Mouse (Mus musculus): Measurements from ENCODE around the gene Mvd. TPM values are rescaled to one million over a fixed set of nuclear protein-coding genes. Genes with fewer than 3 reads are reported as not detected.

Mvd gene
- polyA plus RNA-seq, 1 experiment, result 60.4 TPM

- H3K9ac ChIP-seq (ENCODE audit: low read depth, poor library complexity, severe bottlenecking), result no peak overlapping the region
- H3K27ac ChIP-seq (ENCODE audit: insufficient read depth, low read length), result no peak overlapping the region
- H3K27me3 ChIP-seq (ENCODE audit: control insufficient read depth, insufficient read depth, low read length, poor library complexity, severe bottlenecking), result no peaks in the 10 kb centered on the region
- H3K4me1 ChIP-seq (ENCODE audit: control insufficient read depth, insufficient read depth, low read length), result no peaks in the 10 kb centered on the region
- H3K36me3 ChIP-seq (ENCODE audit: control insufficient read depth, insufficient read depth, low read length, poor library complexity, severe bottlenecking), result peaks cover 60% of the 10 kb centered on the region
- TF ChIP-seq EP300 (IDR thresholded peaks at IDR 0.05; ENCODE audit: insufficient read depth, low read depth, low read length) (no peak), CTCF (IDR thresholded peaks at IDR 0.05; ENCODE audit: low read depth, low read length) (no peak), POLR2A (IDR thresholded peaks at IDR 0.05; ENCODE audit: insufficient read depth, low read length) (no peak)
- H3K4me3 ChIP-seq (ENCODE audit: low read depth, low read length), result no peak overlapping the region
- no peaks in the 10 kb centered on the region for H3K9me3 ChIP-seq (replicated peaks; ENCODE audit: control insufficient read depth, insufficient read depth, low read length, poor library complexity, severe bottlenecking)
These were observed 49.5 kb downstream of the Mvd start for GRCm38 (mm10) chr8:122393717-122394116.

- no peaks in the 10 kb centered on the region for H3K27me3 ChIP-seq (ENCODE audit: control insufficient read depth, insufficient read depth, low read length, poor library complexity, severe bottlenecking)
- H3K27ac ChIP-seq (ENCODE audit: insufficient read depth, low read length), result no peak overlapping the region
- H3K4me3 ChIP-seq (ENCODE audit: low read depth, low read length), result no peak overlapping the region
- H3K36me3 ChIP-seq (ENCODE audit: control insufficient read depth, insufficient read depth, low read length, poor library complexity, severe bottlenecking), result peaks cover 61% of the 10 kb centered on the region
- H3K9me3 ChIP-seq (replicated peaks; ENCODE audit: control insufficient read depth, insufficient read depth, low read length, poor library complexity, severe bottlenecking), result no peaks in the 10 kb centered on the region
- H3K9ac ChIP-seq (ENCODE audit: low read depth, poor library complexity, severe bottlenecking), result no peak overlapping the region
- no peak for TF ChIP-seq EP300 (IDR thresholded peaks at IDR 0.05; ENCODE audit: insufficient read depth, low read depth, low read length)
- TF ChIP-seq CTCF (IDR thresholded peaks at IDR 0.05; ENCODE audit: low read depth, low read length), result no peak
- no peak for TF ChIP-seq POLR2A (IDR thresholded peaks at IDR 0.05; ENCODE audit: insufficient read depth, low read length)
- no peaks in the 10 kb centered on the region for H3K4me1 ChIP-seq (ENCODE audit: control insufficient read depth, insufficient read depth, low read length)
These were observed 52.5 kb downstream of the Mvd start for GRCm38 (mm10) chr8:122390758-122391157.

DNA sequence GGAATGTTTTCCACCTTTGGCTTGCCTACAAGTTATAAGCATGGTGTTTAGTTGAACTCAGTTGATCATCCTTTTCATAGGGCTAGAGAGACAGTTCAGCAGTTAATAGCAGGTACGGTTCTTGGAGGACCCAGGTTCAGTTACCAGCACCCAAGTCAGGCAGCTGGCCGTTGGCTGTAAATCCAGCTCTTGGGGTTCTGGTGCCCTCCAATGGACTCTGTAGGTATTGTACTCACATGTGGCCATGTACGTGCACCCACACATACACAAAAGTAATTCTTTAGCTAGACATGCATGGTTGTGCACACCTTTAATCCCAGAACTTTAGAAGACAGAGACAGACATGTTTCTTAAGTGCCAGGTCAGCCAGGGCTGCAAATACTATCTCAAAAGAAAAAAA is 53.9 kb downstream of the Mvd start:
- Histone ChIP-seq H3K4me3 (ENCODE audit: low read depth, low read length) (no peak overlapping the region), H3K27ac (ENCODE audit: insufficient read depth, low read length) (no peak overlapping the region), H3K9ac (ENCODE audit: low read depth, poor library complexity, severe bottlenecking) (no peak overlapping the region), H3K9me3 (replicated peaks; ENCODE audit: control insufficient read depth, insufficient read depth, low read length, poor library complexity, severe bottlenecking) (no peaks in the 10 kb centered on the region), H3K4me1 (ENCODE audit: control insufficient read depth, insufficient read depth, low read length) (no peaks in the 10 kb centered on the region), H3K36me3 (ENCODE audit: control insufficient read depth, insufficient read depth, low read length, poor library complexity, severe bottlenecking) (peaks cover 70% of the 10 kb centered on the region), H3K27me3 (ENCODE audit: control insufficient read depth, insufficient read depth, low read length, poor library complexity, severe bottlenecking) (no peaks in the 10 kb centered on the region)
- TF ChIP-seq CTCF (IDR thresholded peaks at IDR 0.05; ENCODE audit: low read depth, low read length), result peak; percentile 37
- no peak for TF ChIP-seq EP300 (IDR thresholded peaks at IDR 0.05; ENCODE audit: insufficient read depth, low read depth, low read length)
- no peak for TF ChIP-seq POLR2A (IDR thresholded peaks at IDR 0.05; ENCODE audit: insufficient read depth, low read length)

Other genes starting within 250 kb of the Mvd start
- 15.5 and 16.8 TPM in 2 replicates for gene Zfpm1, start 161.3 kb downstream of the Mvd start, polyA plus RNA-seq (2011; ENCODE audit: insufficient read depth, insufficient read length, low read depth, missing spikeins)
- gene Trhr2, start 82.7 kb downstream of the Mvd start, polyA plus RNA-seq (2011; ENCODE audit: insufficient read depth, insufficient read length, low read depth, missing spikeins), result not detected in 2 replicates
- gene Zc3h18, start 66.8 kb downstream of the Mvd start, polyA plus RNA-seq (2011; ENCODE audit: insufficient read depth, insufficient read length, low read depth, missing spikeins), result 67.1 and 67.2 TPM in 2 replicates
- not detected in 2 replicates for gene Il17c, start 21.4 kb downstream of the Mvd start, polyA plus RNA-seq (2011; ENCODE audit: insufficient read depth, insufficient read length, low read depth, missing spikeins)
- gene Cyba, start 10.5 kb downstream of the Mvd start, polyA plus RNA-seq (2011; ENCODE audit: insufficient read depth, insufficient read length, low read depth, missing spikeins), result 76.1 and 89.4 TPM in 2 replicates
- 10.1 and 10.2 TPM in 2 replicates for gene Snai3, start 17.3 kb upstream of the Mvd start, polyA plus RNA-seq (2011; ENCODE audit: insufficient read depth, insufficient read length, low read depth, missing spikeins)
- gene Rnf166, start 32.6 kb upstream of the Mvd start, polyA plus RNA-seq (2011; ENCODE audit: insufficient read depth, insufficient read length, low read depth, missing spikeins), result 15.6 and 17.1 TPM in 2 replicates
- 40.0 and 44.2 TPM in 2 replicates for gene Ctu2, start 32.7 kb upstream of the Mvd start, polyA plus RNA-seq (2011; ENCODE audit: insufficient read depth, insufficient read length, low read depth, missing spikeins)
- 59.4 and 61.6 TPM in 2 replicates for gene Piezo1, start 107.9 kb upstream of the Mvd start, polyA plus RNA-seq (2011; ENCODE audit: insufficient read depth, insufficient read length, low read depth, missing spikeins)
- gene Cdt1, start 124.6 kb upstream of the Mvd start, polyA plus RNA-seq (2011; ENCODE audit: insufficient read depth, insufficient read length, low read depth, missing spikeins), result 63.7 and 68.6 TPM in 2 replicates
- 325 and 344 TPM in 2 replicates for gene Aprt, start 133.5 kb upstream of the Mvd start, polyA plus RNA-seq (2011; ENCODE audit: insufficient read depth, insufficient read length, low read depth, missing spikeins)
- gene Galns, start 168.0 kb upstream of the Mvd start, polyA plus RNA-seq (2011; ENCODE audit: insufficient read depth, insufficient read length, low read depth, missing spikeins), result 11.9 and 12.8 TPM in 2 replicates
- gene Trappc2l, start 168.2 kb upstream of the Mvd start, polyA plus RNA-seq (2011; ENCODE audit: insufficient read depth, insufficient read length, low read depth, missing spikeins), result 19.3 and 30.5 TPM in 2 replicates
- gene Pabpn1l, start 179.3 kb upstream of the Mvd start, polyA plus RNA-seq (2011; ENCODE audit: insufficient read depth, insufficient read length, low read depth, missing spikeins), result not detected in 2 replicates